Mouse (Mus musculus): ENCODE data around the gene Gm20388. TPM values are rescaled to one million over a fixed set of nuclear protein-coding genes. Genes with fewer than 3 reads are reported as not detected.

Gene Gm20388
- polyA plus RNA-seq, 1 experiment from 2014 or later, result not detected

- no peak overlapping the region for H3K9ac ChIP-seq (ENCODE audit: low read length)
- H3K4me3 ChIP-seq (ENCODE audit: low read depth, low read length), result no peak overlapping the region
- TF ChIP-seq EP300 (optimal IDR thresholded peaks at IDR 0.05) (no peak), CTCF (IDR thresholded peaks at IDR 0.05; ENCODE audit: low read depth) (no peak)
- ATAC-seq (ENCODE audit: low FRiP score, low TSS enrichment) (no peak), DNase-seq (ENCODE audit: low spot score) (no peak)
- 91% methylated on average over 7 of the region's 7 CpGs for WGBS
- no peak overlapping the region for H3K4me2 ChIP-seq (replicated peaks; ENCODE audit: low read depth)
- 0 out of 2 replicates have a peak, but pooled peaks cover 2% of the 10 kb centered on the region for H3K4me1 ChIP-seq (replicated peaks; ENCODE audit: control insufficient read depth, insufficient read depth)
- no peak overlapping the region for H3K27ac ChIP-seq (replicated peaks)
- no peaks in the 10 kb centered on the region for H3K36me3 ChIP-seq (ENCODE audit: control insufficient read depth, insufficient read depth, low read length)
- no peaks in the 10 kb centered on the region for H3K9me3 ChIP-seq (ENCODE audit: control insufficient read depth, low read length)
- H3K27me3 ChIP-seq (ENCODE audit: control insufficient read depth, insufficient read depth, low read length), result no peaks in the 10 kb centered on the region
Observed at GRCm38 (mm10) chr8:120390598-120390997, 480.0 kb downstream of the Gm20388 start.

GRCm38 (mm10) chr8:120391856-120392255 is 481.2 kb downstream of the Gm20388 start:
- Histone ChIP-seq H3K36me3 (ENCODE audit: control insufficient read depth, insufficient read depth, low read length) (no peaks in the 10 kb centered on the region), H3K4me2 (replicated peaks; ENCODE audit: low read depth) (no peak overlapping the region)
- ATAC-seq (ENCODE audit: low FRiP score, low TSS enrichment), result no peak

GRCm38 (mm10) chr8:120393085-120393484 is 482.4 kb downstream of the Gm20388 start:
- H3K4me2 ChIP-seq (replicated peaks; ENCODE audit: low read depth), result no peak overlapping the region
- H3K4me3 ChIP-seq (ENCODE audit: low read depth, low read length), result no peak overlapping the region
- H3K9ac ChIP-seq (ENCODE audit: low read length), result no peak overlapping the region
- H3K4me1 ChIP-seq (replicated peaks; ENCODE audit: control insufficient read depth, insufficient read depth), result 0 out of 2 replicates have a peak, but pooled peaks cover 2% of the 10 kb centered on the region
- peak; percentile 51; the same call in 1 of the 2 replicates for ATAC-seq (ENCODE audit: low FRiP score, low TSS enrichment)
- DNase-seq (ENCODE audit: low spot score), result no peak
- no peaks in the 10 kb centered on the region for H3K27me3 ChIP-seq (ENCODE audit: control insufficient read depth, insufficient read depth, low read length)
- 79% methylated on average over 11 of the region's 11 CpGs for WGBS
- no peaks in the 10 kb centered on the region for H3K36me3 ChIP-seq (ENCODE audit: control insufficient read depth, insufficient read depth, low read length)
- no peaks in the 10 kb centered on the region for H3K9me3 ChIP-seq (ENCODE audit: control insufficient read depth, low read length)
- H3K27ac ChIP-seq (replicated peaks), result no peak overlapping the region
- TF ChIP-seq EP300 (optimal IDR thresholded peaks at IDR 0.05) (no peak), CTCF (IDR thresholded peaks at IDR 0.05; ENCODE audit: low read depth) (no peak)

More at GRCm38 (mm10) chr8:120391856-120392255, 481.2 kb downstream of the Gm20388 start:
- Histone ChIP-seq H3K9me3 (ENCODE audit: control insufficient read depth, low read length) (no peaks in the 10 kb centered on the region), H3K4me3 (ENCODE audit: low read depth, low read length) (no peak overlapping the region), H3K27me3 (ENCODE audit: control insufficient read depth, insufficient read depth, low read length) (no peaks in the 10 kb centered on the region), H3K27ac (replicated peaks) (no peak overlapping the region), H3K9ac (ENCODE audit: low read length) (no peak overlapping the region), H3K4me1 (replicated peaks; ENCODE audit: control insufficient read depth, insufficient read depth) (0 out of 2 replicates have a peak, but pooled peaks cover 2% of the 10 kb centered on the region)
- 55% methylated on average over 21 of the region's 21 CpGs for WGBS
- no peak for DNase-seq (ENCODE audit: low spot score)
- no peak for TF ChIP-seq CTCF (IDR thresholded peaks at IDR 0.05; ENCODE audit: low read depth)
- no peak for TF ChIP-seq EP300 (optimal IDR thresholded peaks at IDR 0.05)

GRCm38 (mm10) chr8:120393871-120394275 is 483.2 kb downstream of the Gm20388 start:
- Histone ChIP-seq H3K9ac (ENCODE audit: low read length) (no peak overlapping the region), H3K4me1 (replicated peaks; ENCODE audit: control insufficient read depth, insufficient read depth) (0 out of 2 replicates have a peak, but pooled peaks cover 2% of the 10 kb centered on the region), H3K9me3 (ENCODE audit: control insufficient read depth, low read length) (no peaks in the 10 kb centered on the region), H3K4me2 (replicated peaks; ENCODE audit: low read depth) (no peak overlapping the region), H3K27me3 (ENCODE audit: control insufficient read depth, insufficient read depth, low read length) (no peaks in the 10 kb centered on the region), H3K4me3 (ENCODE audit: low read depth, low read length) (no peak overlapping the region), H3K27ac (replicated peaks) (no peak overlapping the region), H3K36me3 (ENCODE audit: control insufficient read depth, insufficient read depth, low read length) (no peaks in the 10 kb centered on the region)
- TF ChIP-seq CTCF (IDR thresholded peaks at IDR 0.05; ENCODE audit: low read depth) (no peak), EP300 (optimal IDR thresholded peaks at IDR 0.05) (no peak)
- DNase-seq (ENCODE audit: low spot score) (no peak), ATAC-seq (ENCODE audit: low FRiP score, low TSS enrichment) (no peak)
- 75% methylated on average over 9 of the region's 9 CpGs for WGBS

- Histone ChIP-seq H3K4me3 (ENCODE audit: low read depth, low read length) (no peak overlapping the region), H3K4me2 (replicated peaks; ENCODE audit: low read depth) (no peak overlapping the region), H3K27ac (replicated peaks) (no peak overlapping the region), H3K36me3 (ENCODE audit: control insufficient read depth, insufficient read depth, low read length) (no peaks in the 10 kb centered on the region), H3K9ac (ENCODE audit: low read length) (no peak overlapping the region), H3K4me1 (replicated peaks; ENCODE audit: control insufficient read depth, insufficient read depth) (0 out of 2 replicates have a peak, but pooled peaks cover 4% of the 10 kb centered on the region), H3K27me3 (ENCODE audit: control insufficient read depth, insufficient read depth, low read length) (no peaks in the 10 kb centered on the region), H3K9me3 (ENCODE audit: control insufficient read depth, low read length) (no peaks in the 10 kb centered on the region)
- 94% methylated on average over 3 of the region's 3 CpGs for WGBS
- no peak for ATAC-seq (ENCODE audit: low FRiP score, low TSS enrichment)
- no peak for DNase-seq (ENCODE audit: low spot score)
- no peak for TF ChIP-seq EP300 (optimal IDR thresholded peaks at IDR 0.05)
- peak; percentile 35 for TF ChIP-seq CTCF (IDR thresholded peaks at IDR 0.05; ENCODE audit: low read depth)
Observed at GRCm38 (mm10) chr8:120395892-120396291, 485.3 kb downstream of the Gm20388 start.

GRCm38 (mm10) chr8:120396756-120397155 is 486.1 kb downstream of the Gm20388 start:
- H3K36me3 ChIP-seq (ENCODE audit: control insufficient read depth, insufficient read depth, low read length), result no peaks in the 10 kb centered on the region
- WGBS, result 60% methylated on average over 3 of the region's 3 CpGs
- H3K27me3 ChIP-seq (ENCODE audit: control insufficient read depth, insufficient read depth, low read length), result no peaks in the 10 kb centered on the region
- TF ChIP-seq EP300 (optimal IDR thresholded peaks at IDR 0.05), result no peak
- no peak for TF ChIP-seq CTCF (IDR thresholded peaks at IDR 0.05; ENCODE audit: low read depth)
- H3K4me1 ChIP-seq (replicated peaks; ENCODE audit: control insufficient read depth, insufficient read depth), result 0 out of 2 replicates have a peak, but pooled peaks cover 3% of the 10 kb centered on the region
- ATAC-seq (ENCODE audit: low FRiP score, low TSS enrichment) (no peak), DNase-seq (ENCODE audit: low spot score) (no peak)
- no peak overlapping the region for H3K4me3 ChIP-seq (ENCODE audit: low read depth, low read length)
- no peak overlapping the region for H3K27ac ChIP-seq (replicated peaks)
- no peaks in the 10 kb centered on the region for H3K9me3 ChIP-seq (ENCODE audit: control insufficient read depth, low read length)
- H3K9ac ChIP-seq (ENCODE audit: low read length), result no peak overlapping the region
- H3K4me2 ChIP-seq (replicated peaks; ENCODE audit: low read depth), result no peak overlapping the region
